Mouse (Mus musculus) thymus, adult 2 months (tissue): ENCODE measurements around the gene Pacs2.

Experiments used
- CTCF ChIP-seq: fragments of 200-500 bp; IDR thresholded peaks from 2 replicates; pipeline ENCODE4 v1.5.1; 2012; ENCODE audit warnings: mild to moderate bottlenecking, control low read depth, low read length, moderate library complexity, borderline replicate concordance; ENCODE audit not compliant: control insufficient read depth, poor library complexity, insufficient read depth; ENCODE audit errors: extremely low read depth
- POLR2A ChIP-seq: fragments of 200-500 bp; IDR thresholded peaks from 2 replicates; pipeline ENCODE4 v1.6.1; 2012; ENCODE audit warnings: mild to moderate bottlenecking, low read length, control low read depth, moderate library complexity; ENCODE audit not compliant: control insufficient read depth, poor library complexity, insufficient read depth; ENCODE audit errors: extremely low read depth

DNA sequence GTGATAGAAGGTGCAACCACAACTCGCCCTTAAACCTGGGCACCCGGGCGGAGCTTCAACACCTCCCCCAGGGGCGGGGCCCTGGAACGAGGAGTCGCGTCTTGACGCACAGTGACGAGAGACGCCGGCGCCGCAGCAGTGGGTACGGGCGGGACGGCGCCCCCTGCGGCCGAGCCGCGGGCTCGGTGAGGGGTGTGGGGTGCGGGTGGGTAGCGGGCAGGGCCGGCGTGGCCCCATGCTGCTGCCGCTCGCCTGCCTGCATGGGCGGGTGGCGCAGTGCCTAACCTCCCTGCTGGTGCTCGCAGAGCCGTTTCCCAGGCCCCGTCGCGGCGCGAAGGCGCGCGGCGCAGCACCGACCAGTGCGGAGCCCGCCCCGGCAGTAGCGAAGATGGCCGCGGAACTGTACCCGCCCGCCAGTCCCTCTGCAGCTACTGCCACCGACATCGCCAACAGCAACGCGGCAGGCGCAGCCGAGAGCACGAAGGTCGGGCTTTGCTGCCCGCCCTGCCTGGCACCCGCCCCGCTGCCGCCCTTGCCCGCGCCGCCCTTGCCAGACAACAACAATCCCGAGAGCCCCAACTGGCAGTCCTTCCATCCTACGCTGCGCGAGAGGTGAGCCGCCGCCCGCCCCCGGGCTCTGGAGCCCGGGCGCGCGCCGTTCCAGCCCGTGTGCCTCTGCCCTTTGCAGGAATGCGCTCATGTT lies 37.8 kb upstream of the Pacs2 start, which contains the start of gene Btbd6:
- peak; percentile 95 for TF ChIP-seq CTCF
- TF ChIP-seq POLR2A: peak; percentile 51; the same call in 1 of the 2 replicates
